Mouse (Mus musculus) CH12.LX (cell line): ENCODE data around the gene Hoxa7.

Source experiments
- CTCF ChIP-seq, 2 experiments: IDR thresholded peaks in 1 of 2; conservative IDR thresholded peaks in 1 of 2; 2 replicates each; pipeline ENCODE4 v1.5.1; 2011 to 2012; ENCODE audit warnings: low read depth in 2 of 2, low read length in 2 of 2, improper control_type of control experiment in 1 of 2, inconsistent platforms in 1 of 2, mild to moderate bottlenecking in 1 of 2, moderate library complexity in 1 of 2
- ETS1 ChIP-seq: conservative IDR thresholded peaks from 2 replicates; pipeline ENCODE4 v1.6.1; 2012; ENCODE audit warnings: low read depth, mild to moderate bottlenecking, inconsistent platforms, low read length, improper control_type of control experiment, moderate library complexity
- MAX ChIP-seq: IDR thresholded peaks from 2 replicates; pipeline ENCODE4 v1.6.1; 2011; ENCODE audit warnings: low read length, improper control_type of control experiment
- MEF2A ChIP-seq: IDR thresholded peaks from 2 replicates; pipeline ENCODE4 v1.6.1; 2014; ENCODE audit warnings: low read depth, mild to moderate bottlenecking, inconsistent platforms, low read length, improper control_type of control experiment, borderline replicate concordance
- MYC ChIP-seq: IDR thresholded peaks from 2 replicates; pipeline ENCODE4 v1.6.1; 2011; ENCODE audit warnings: low read depth, mild to moderate bottlenecking, improper control_type of control experiment, low read length

DNA sequence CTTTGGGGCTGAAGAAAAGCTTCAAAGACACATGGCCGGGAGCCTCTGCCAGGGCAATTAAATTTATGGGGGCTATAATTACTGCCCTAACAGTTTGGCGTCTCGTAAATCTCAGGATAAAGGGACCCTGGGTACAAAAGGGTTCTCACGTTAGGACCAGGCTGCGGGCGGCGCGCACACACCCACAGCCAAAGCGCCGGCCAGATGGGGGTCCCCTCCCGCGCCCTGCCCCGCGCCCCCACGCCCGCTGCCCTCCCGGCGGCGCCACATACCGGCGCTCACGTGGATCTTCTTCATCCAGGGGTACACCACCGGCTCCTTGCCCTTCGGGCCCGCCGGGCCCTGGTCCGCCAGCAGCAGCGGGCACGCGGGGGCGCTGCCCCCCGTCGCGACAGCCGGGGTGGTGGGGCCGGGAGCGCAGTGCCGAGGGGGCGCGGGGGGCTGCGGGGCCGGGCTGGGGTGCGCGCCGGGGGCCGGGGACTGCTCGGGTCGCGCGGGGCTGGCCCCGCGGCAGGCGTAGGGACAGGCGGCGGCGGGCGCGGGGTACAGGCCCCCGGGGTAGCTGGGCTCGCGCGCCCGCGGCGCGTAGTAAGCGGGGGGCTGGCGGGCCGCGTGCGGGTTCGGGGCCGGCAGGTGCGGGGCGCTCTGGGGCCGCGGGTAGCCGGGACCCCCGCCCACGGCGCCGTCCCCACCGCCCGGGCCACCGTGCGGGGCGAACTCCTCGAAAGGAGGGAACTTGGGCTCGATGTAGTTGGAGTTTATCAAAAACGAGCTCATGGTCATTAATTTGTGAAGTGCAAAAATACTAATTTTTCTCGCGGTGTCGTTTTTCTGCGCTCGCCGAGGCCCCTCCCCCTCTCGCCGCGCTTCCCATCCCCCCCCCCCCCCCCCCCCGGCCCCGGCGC is 30.5 kb downstream of the Hoxa7 start, which contains the start of gene Hoxa4:
- no peak for TF ChIP-seq MAX
- no peak for TF ChIP-seq MYC
- TF ChIP-seq ETS1 = no peak
- TF ChIP-seq MEF2A = no peak
- TF ChIP-seq CTCF (conservative IDR thresholded peaks at IDR 0.05 in 1 of 2, IDR thresholded peaks at IDR 0.05 in 1 of 2; ENCODE audit: low read depth in 2 of 2, low read length in 2 of 2) = no peak
